Mouse (Mus musculus): ENCODE measurements at regions not wholly inside any gene's neighbourhood (a gene's known extent, or its start where the extent isn't known, plus 50 kb on each side); places are given as distances from the start of the nearest gene placed in this dataset.

- WGBS, result 90% methylated on average over 4 of the region's 4 CpGs
- no peaks in the 10 kb centered on the region for H3K4me1 ChIP-seq (replicated peaks)
- no peaks in the 10 kb centered on the region for H3K36me3 ChIP-seq
- no peak overlapping the region for H3K27ac ChIP-seq
- no peaks in the 10 kb centered on the region for H3K27me3 ChIP-seq (ENCODE audit: insufficient read depth, poor library complexity, severe bottlenecking)
- H3K9me3 ChIP-seq, result no peaks in the 10 kb centered on the region
- no peak overlapping the region for H3K4me3 ChIP-seq
- DNase-seq (ENCODE audit: low spot score), result no peak
Observed at GRCm38 (mm10) chr13:5240541-5240940, 620.7 kb upstream of the Klf6 start.

- 68% methylated on average over 2 of the region's 2 CpGs for WGBS
- Histone ChIP-seq H3K4me3 (no peak overlapping the region), H3K9me3 (0 out of 2 replicates have a peak, but pooled peaks cover 2% of the 10 kb centered on the region), H3K27ac (no peak overlapping the region), H3K4me1 (replicated peaks) (no peaks in the 10 kb centered on the region), H3K27me3 (ENCODE audit: insufficient read depth, poor library complexity, severe bottlenecking) (no peaks in the 10 kb centered on the region), H3K36me3 (no peaks in the 10 kb centered on the region)
- DNase-seq (ENCODE audit: low spot score), result no peak
Observed at GRCm38 (mm10) chr13:5242782-5243181, 618.5 kb upstream of the Klf6 start.

- DNase-seq (ENCODE audit: low spot score), result no peak
- Histone ChIP-seq H3K9me3 (0 out of 2 replicates have a peak, but pooled peaks cover 2% of the 10 kb centered on the region), H3K4me1 (replicated peaks) (no peaks in the 10 kb centered on the region), H3K4me3 (no peak overlapping the region), H3K36me3 (no peaks in the 10 kb centered on the region), H3K27me3 (ENCODE audit: insufficient read depth, poor library complexity, severe bottlenecking) (no peaks in the 10 kb centered on the region), H3K27ac (no peak overlapping the region)
- WGBS, result 52% methylated on average over 3 of the region's 3 CpGs
Observed at GRCm38 (mm10) chr13:5248671-5249391, 612.5 kb upstream of the Klf6 start.

- H3K4me1 ChIP-seq (replicated peaks), result no peaks in the 10 kb centered on the region
- H3K27me3 ChIP-seq (ENCODE audit: insufficient read depth, poor library complexity, severe bottlenecking), result no peaks in the 10 kb centered on the region
- DNase-seq (ENCODE audit: low spot score), result no peak
- H3K27ac ChIP-seq, result no peak overlapping the region
- H3K36me3 ChIP-seq, result no peaks in the 10 kb centered on the region
- 89% methylated on average over 6 of the region's 6 CpGs for WGBS
- H3K4me3 ChIP-seq, result no peak overlapping the region
- H3K9me3 ChIP-seq, result no peaks in the 10 kb centered on the region
Observed at GRCm38 (mm10) chr13:5257891-5258660, 603.2 kb upstream of the Klf6 start.

GRCm38 (mm10) chr13:5259760-5260159 lies 601.5 kb upstream of the Klf6 start:
- no peak overlapping the region for H3K4me3 ChIP-seq
- DNase-seq (ENCODE audit: low spot score), result no peak
- H3K36me3 ChIP-seq, result no peaks in the 10 kb centered on the region
- 81% methylated on average over 3 of the region's 3 CpGs for WGBS
- H3K27me3 ChIP-seq (ENCODE audit: insufficient read depth, poor library complexity, severe bottlenecking), result no peaks in the 10 kb centered on the region
- H3K4me1 ChIP-seq (replicated peaks), result no peaks in the 10 kb centered on the region
- no peak overlapping the region for H3K27ac ChIP-seq
- H3K9me3 ChIP-seq, result no peaks in the 10 kb centered on the region

- DNase-seq (ENCODE audit: low spot score), result no peak
- H3K27ac ChIP-seq, result no peak overlapping the region
- H3K9me3 ChIP-seq, result no peaks in the 10 kb centered on the region
- WGBS, result 81% methylated on average over 1 of the region's 1 CpGs
- no peaks in the 10 kb centered on the region for H3K36me3 ChIP-seq
- no peaks in the 10 kb centered on the region for H3K4me1 ChIP-seq (replicated peaks)
- H3K4me3 ChIP-seq, result no peak overlapping the region
- no peaks in the 10 kb centered on the region for H3K27me3 ChIP-seq (ENCODE audit: insufficient read depth, poor library complexity, severe bottlenecking)
Observed at GRCm38 (mm10) chr13:5272506-5273192, 588.6 kb upstream of the Klf6 start.

- Histone ChIP-seq H3K36me3 (no peaks in the 10 kb centered on the region), H3K27ac (no peak overlapping the region), H3K4me3 (no peak overlapping the region), H3K4me1 (replicated peaks) (no peaks in the 10 kb centered on the region), H3K27me3 (ENCODE audit: insufficient read depth, poor library complexity, severe bottlenecking) (no peaks in the 10 kb centered on the region), H3K9me3 (no peaks in the 10 kb centered on the region)
- DNase-seq (ENCODE audit: low spot score), result no peak
- 67% methylated on average over 1 of the region's 1 CpGs for WGBS
Observed at GRCm38 (mm10) chr13:5276564-5276963, 584.7 kb upstream of the Klf6 start.

GRCm38 (mm10) chr13:5289753-5290449 lies 571.4 kb upstream of the Klf6 start:
- DNase-seq (ENCODE audit: low spot score), result no peak
- H3K4me1 ChIP-seq (replicated peaks), result no peaks in the 10 kb centered on the region
- H3K36me3 ChIP-seq, result no peaks in the 10 kb centered on the region
- WGBS, result 77% methylated on average over 1 of the region's 1 CpGs
- no peak overlapping the region for H3K27ac ChIP-seq
- H3K27me3 ChIP-seq (ENCODE audit: insufficient read depth, poor library complexity, severe bottlenecking), result no peaks in the 10 kb centered on the region
- H3K9me3 ChIP-seq, result no peaks in the 10 kb centered on the region
- H3K4me3 ChIP-seq, result no peak overlapping the region

GRCm38 (mm10) chr13:5302141-5302540 lies 559.1 kb upstream of the Klf6 start:
- WGBS, result 6% methylated on average over 1 of the region's 1 CpGs
- Histone ChIP-seq H3K27ac (no peak overlapping the region), H3K4me3 (no peak overlapping the region), H3K36me3 (no peaks in the 10 kb centered on the region), H3K27me3 (ENCODE audit: insufficient read depth, poor library complexity, severe bottlenecking) (no peaks in the 10 kb centered on the region), H3K4me1 (replicated peaks) (peaks cover 7% of the 10 kb centered on the region; the same call in 1 of the 2 replicates), H3K9me3 (no peaks in the 10 kb centered on the region)
- DNase-seq (ENCODE audit: low spot score), result peak; percentile 7

- WGBS, result 86% methylated on average over 4 of the region's 4 CpGs
- Histone ChIP-seq H3K4me3 (no peak overlapping the region), H3K4me1 (replicated peaks) (peaks cover 7% of the 10 kb centered on the region; the same call in 1 of the 2 replicates), H3K9me3 (no peaks in the 10 kb centered on the region), H3K27ac (no peak overlapping the region), H3K36me3 (no peaks in the 10 kb centered on the region), H3K27me3 (ENCODE audit: insufficient read depth, poor library complexity, severe bottlenecking) (no peaks in the 10 kb centered on the region)
- no peak for DNase-seq (ENCODE audit: low spot score)
Observed at GRCm38 (mm10) chr13:5306688-5307087, 554.6 kb upstream of the Klf6 start.

GRCm38 (mm10) chr13:5313297-5313696 lies 548.0 kb upstream of the Klf6 start:
- H3K9me3 ChIP-seq, result no peaks in the 10 kb centered on the region
- no peak overlapping the region for H3K27ac ChIP-seq
- 49% methylated on average over 2 of the region's 2 CpGs for WGBS
- no peaks in the 10 kb centered on the region for H3K36me3 ChIP-seq
- DNase-seq (ENCODE audit: low spot score), result no peak
- no peaks in the 10 kb centered on the region for H3K27me3 ChIP-seq (ENCODE audit: insufficient read depth, poor library complexity, severe bottlenecking)
- H3K4me3 ChIP-seq, result no peak overlapping the region
- H3K4me1 ChIP-seq (replicated peaks), result no peaks in the 10 kb centered on the region; the same call in 1 of the 2 replicates

GRCm38 (mm10) chr13:5315011-5315410 lies 546.3 kb upstream of the Klf6 start:
- Histone ChIP-seq H3K9me3 (no peaks in the 10 kb centered on the region), H3K27me3 (ENCODE audit: insufficient read depth, poor library complexity, severe bottlenecking) (no peaks in the 10 kb centered on the region), H3K27ac (no peak overlapping the region), H3K36me3 (no peaks in the 10 kb centered on the region), H3K4me3 (no peak overlapping the region), H3K4me1 (replicated peaks) (no peaks in the 10 kb centered on the region; the same call in 1 of the 2 replicates)
- WGBS, result 48% methylated on average over 1 of the region's 1 CpGs
- DNase-seq (ENCODE audit: low spot score), result no peak
